1 mouse cellular context compared by ENCODE assay signal in genomic region chr11:95835832-95836231, GRCm38 (mm10).
TF ChIP-seq lines count a peak whose summit lies in the region.

No protein-coding gene starts in this region.

TF ChIP-seq in MEL, 35 proteins besides CTCF, POLR2A, EP300 and RAD21:
- TF ChIP-seq E2F4 (IDR thresholded peaks at IDR 0.05; ENCODE audit: borderline replicate concordance, low read depth, low read length) (no peak), CHD1 (IDR thresholded peaks at IDR 0.05; ENCODE audit: low read depth, low read length) (0 out of 2 replicates have a peak, but pooled peaks have one; percentile 65)
